Mouse (Mus musculus): ENCODE measurements at regions not wholly inside any gene's neighbourhood (a gene's known extent, or its start where the extent isn't known, plus 50 kb on each side); places are given as distances from the start of the nearest gene placed in this dataset.

DNA sequence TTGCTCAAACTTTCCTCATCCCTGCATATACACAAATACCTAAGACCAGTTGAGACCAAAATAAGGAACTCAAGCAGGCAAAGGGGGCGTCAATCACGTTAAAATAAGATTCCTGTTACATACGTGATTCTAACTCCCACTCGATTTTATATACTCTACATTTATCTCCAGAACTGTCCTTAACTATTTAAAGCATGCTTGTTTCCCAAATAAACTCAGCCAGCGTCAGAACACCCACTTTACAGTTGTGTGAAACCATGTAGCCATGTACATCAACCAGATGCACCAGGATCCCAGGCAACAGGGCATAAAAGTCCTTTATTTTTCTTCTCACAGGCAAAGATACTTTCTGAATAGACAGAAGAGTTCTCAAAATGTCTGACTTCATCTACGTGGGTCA lies 61.5 kb downstream of the Ccna1 start:
- H3K4me3 ChIP-seq (replicated peaks; ENCODE audit: low read depth, low read length), result no peak overlapping the region
- no peak for ATAC-seq (replicated peaks; ENCODE audit: low FRiP score, low read depth)
- no peaks in the 10 kb centered on the region for H3K4me1 ChIP-seq (replicated peaks; ENCODE audit: insufficient read depth, low read length)
- no peaks in the 10 kb centered on the region for H3K9me3 ChIP-seq (replicated peaks; ENCODE audit: low read length)
- no peaks in the 10 kb centered on the region for H3K36me3 ChIP-seq (ENCODE audit: insufficient read depth, low read length)
- H3K27me3 ChIP-seq (ENCODE audit: insufficient read depth, low read length), result no peaks in the 10 kb centered on the region
- no peak for TF ChIP-seq CTCF (IDR thresholded peaks at IDR 0.05; ENCODE audit: low read depth)
- H3K27ac ChIP-seq, result no peak overlapping the region
- no peak overlapping the region for H3K4me2 ChIP-seq (ENCODE audit: low read length)
- DNase-seq (ENCODE audit: low spot score), result no peak
- 74% methylated on average over 6 of the region's 6 CpGs for WGBS
- no peak overlapping the region for H3K9ac ChIP-seq (ENCODE audit: low read depth, low read length)

DNA sequence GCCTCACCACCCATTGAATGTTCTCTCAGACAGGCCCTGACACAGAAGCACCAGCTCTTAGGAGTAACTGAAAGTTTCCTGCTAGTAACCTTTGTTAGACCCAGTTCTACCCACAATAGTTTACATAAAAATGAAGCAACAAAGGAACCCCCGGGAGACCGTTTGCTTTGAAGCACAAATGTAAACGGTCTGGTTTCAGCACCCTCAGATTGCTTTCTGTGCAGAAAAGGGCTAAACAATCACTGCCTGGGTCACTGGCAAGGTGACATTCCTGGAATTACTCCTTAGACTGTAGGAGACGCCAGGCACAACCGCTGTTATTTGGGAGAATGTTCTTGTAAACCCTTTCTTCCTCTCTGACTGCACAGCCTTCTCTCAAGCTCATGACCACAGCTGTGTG lies 65.2 kb downstream of the Ccna1 start:
- H3K4me2 ChIP-seq (ENCODE audit: low read length), result no peak overlapping the region
- H3K4me3 ChIP-seq (replicated peaks; ENCODE audit: low read depth, low read length), result no peak overlapping the region
- no peak overlapping the region for H3K27ac ChIP-seq
- H3K9ac ChIP-seq (ENCODE audit: low read depth, low read length), result no peak overlapping the region
- no peaks in the 10 kb centered on the region for H3K27me3 ChIP-seq (ENCODE audit: insufficient read depth, low read length)
- WGBS, result 10% methylated on average over 5 of the region's 5 CpGs
- no peak for ATAC-seq (replicated peaks; ENCODE audit: low FRiP score, low read depth)
- DNase-seq (ENCODE audit: low spot score), result peak; percentile 36
- H3K9me3 ChIP-seq (replicated peaks; ENCODE audit: low read length), result no peaks in the 10 kb centered on the region
- no peak for TF ChIP-seq CTCF (IDR thresholded peaks at IDR 0.05; ENCODE audit: low read depth)
- no peaks in the 10 kb centered on the region for H3K36me3 ChIP-seq (ENCODE audit: insufficient read depth, low read length)
- no peaks in the 10 kb centered on the region for H3K4me1 ChIP-seq (replicated peaks; ENCODE audit: insufficient read depth, low read length)

DNA sequence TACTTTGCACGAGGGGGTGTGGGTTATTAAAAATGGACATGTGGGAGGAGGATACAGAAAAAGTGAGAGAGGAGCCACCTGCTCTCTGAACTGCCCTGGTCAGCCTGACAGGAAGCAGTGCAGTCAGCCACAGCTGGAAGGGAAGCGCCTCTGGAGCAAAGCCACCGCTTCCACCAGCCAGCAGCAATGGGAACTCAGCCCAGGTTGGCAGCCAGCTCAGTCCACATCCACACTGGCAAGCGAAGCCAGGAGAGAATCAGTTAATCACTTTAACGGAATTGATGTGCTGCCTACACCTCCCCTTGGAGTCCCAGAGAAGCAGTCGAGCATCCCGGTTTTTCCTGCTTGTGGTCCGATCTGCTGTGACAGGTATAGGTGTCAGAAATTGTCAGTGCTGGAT lies 65.9 kb downstream of the Ccna1 start:
- H3K4me1 ChIP-seq (replicated peaks; ENCODE audit: insufficient read depth, low read length), result no peaks in the 10 kb centered on the region
- no peaks in the 10 kb centered on the region for H3K27me3 ChIP-seq (ENCODE audit: insufficient read depth, low read length)
- WGBS, result 20% methylated on average over 8 of the region's 8 CpGs
- no peaks in the 10 kb centered on the region for H3K36me3 ChIP-seq (ENCODE audit: insufficient read depth, low read length)
- no peak overlapping the region for H3K4me3 ChIP-seq (replicated peaks; ENCODE audit: low read depth, low read length)
- no peak overlapping the region for H3K9ac ChIP-seq (ENCODE audit: low read depth, low read length)
- DNase-seq (ENCODE audit: low spot score) (peak; percentile 16), ATAC-seq (replicated peaks; ENCODE audit: low FRiP score, low read depth) (no peak)
- H3K9me3 ChIP-seq (replicated peaks; ENCODE audit: low read length), result no peaks in the 10 kb centered on the region
- H3K27ac ChIP-seq, result no peak overlapping the region
- no peak for TF ChIP-seq CTCF (IDR thresholded peaks at IDR 0.05; ENCODE audit: low read depth)
- no peak overlapping the region for H3K4me2 ChIP-seq (ENCODE audit: low read length)

DNA sequence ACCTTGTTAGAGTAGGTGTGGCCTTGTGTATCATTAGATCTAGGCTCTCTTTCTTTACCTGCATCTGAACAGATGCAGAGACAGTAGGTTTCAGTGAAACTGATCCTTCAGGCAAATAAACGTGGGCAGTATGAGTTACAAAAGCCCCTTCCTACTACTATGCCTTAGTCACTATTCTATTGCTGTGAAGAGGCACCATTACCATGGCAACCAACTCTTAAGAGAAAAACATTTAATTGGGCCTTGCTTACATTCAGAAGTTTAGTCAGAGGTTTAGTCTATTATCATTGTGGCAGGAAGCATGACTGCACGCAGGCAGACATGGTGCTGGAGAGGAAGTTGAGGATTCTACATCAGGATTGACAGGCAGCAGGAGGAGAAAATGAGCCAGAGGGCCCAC lies 65.8 kb upstream of the Sertm1 start:
- no peak overlapping the region for H3K4me3 ChIP-seq (replicated peaks; ENCODE audit: low read depth, low read length)
- ATAC-seq (replicated peaks; ENCODE audit: low FRiP score, low read depth), result no peak
- H3K27ac ChIP-seq, result no peak overlapping the region
- TF ChIP-seq CTCF (IDR thresholded peaks at IDR 0.05; ENCODE audit: low read depth), result no peak
- DNase-seq (ENCODE audit: low spot score), result no peak
- H3K4me1 ChIP-seq (replicated peaks; ENCODE audit: insufficient read depth, low read length), result no peaks in the 10 kb centered on the region
- no peak overlapping the region for H3K4me2 ChIP-seq (ENCODE audit: low read length)
- H3K27me3 ChIP-seq (ENCODE audit: insufficient read depth, low read length), result no peaks in the 10 kb centered on the region
- H3K9me3 ChIP-seq (replicated peaks; ENCODE audit: low read length), result no peaks in the 10 kb centered on the region
- no peaks in the 10 kb centered on the region for H3K36me3 ChIP-seq (ENCODE audit: insufficient read depth, low read length)
- no peak overlapping the region for H3K9ac ChIP-seq (ENCODE audit: low read depth, low read length)
- 84% methylated on average over 2 of the region's 2 CpGs for WGBS

DNA sequence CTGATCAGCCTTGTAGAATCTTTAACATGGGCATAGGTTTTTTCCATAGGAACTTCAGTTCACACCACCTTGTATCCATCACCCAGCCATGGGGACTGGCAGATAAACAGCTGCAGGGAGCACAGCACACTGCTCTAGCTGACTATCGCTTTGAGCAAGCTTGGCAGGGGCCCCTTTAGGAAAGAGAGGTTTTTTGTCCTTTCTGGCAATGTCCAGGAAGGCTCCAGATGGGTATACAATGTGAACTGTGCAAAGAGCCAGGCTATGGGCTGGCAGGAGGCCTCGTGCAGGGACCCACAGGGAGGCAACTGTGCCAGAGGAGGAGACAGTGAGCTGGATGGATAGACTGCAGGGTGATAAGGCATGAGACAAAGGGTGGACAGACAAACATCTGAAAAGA lies 64.6 kb upstream of the Sertm1 start:
- Histone ChIP-seq H3K4me3 (replicated peaks; ENCODE audit: low read depth, low read length) (no peak overlapping the region), H3K9ac (ENCODE audit: low read depth, low read length) (no peak overlapping the region), H3K27me3 (ENCODE audit: insufficient read depth, low read length) (no peaks in the 10 kb centered on the region), H3K27ac (no peak overlapping the region), H3K36me3 (ENCODE audit: insufficient read depth, low read length) (no peaks in the 10 kb centered on the region), H3K9me3 (replicated peaks; ENCODE audit: low read length) (no peaks in the 10 kb centered on the region), H3K4me1 (replicated peaks; ENCODE audit: insufficient read depth, low read length) (no peaks in the 10 kb centered on the region), H3K4me2 (ENCODE audit: low read length) (no peak overlapping the region)
- no peak for DNase-seq (ENCODE audit: low spot score)
- WGBS, result 65% methylated on average over 2 of the region's 2 CpGs
- ATAC-seq (replicated peaks; ENCODE audit: low FRiP score, low read depth), result no peak
- no peak for TF ChIP-seq CTCF (IDR thresholded peaks at IDR 0.05; ENCODE audit: low read depth)

DNA sequence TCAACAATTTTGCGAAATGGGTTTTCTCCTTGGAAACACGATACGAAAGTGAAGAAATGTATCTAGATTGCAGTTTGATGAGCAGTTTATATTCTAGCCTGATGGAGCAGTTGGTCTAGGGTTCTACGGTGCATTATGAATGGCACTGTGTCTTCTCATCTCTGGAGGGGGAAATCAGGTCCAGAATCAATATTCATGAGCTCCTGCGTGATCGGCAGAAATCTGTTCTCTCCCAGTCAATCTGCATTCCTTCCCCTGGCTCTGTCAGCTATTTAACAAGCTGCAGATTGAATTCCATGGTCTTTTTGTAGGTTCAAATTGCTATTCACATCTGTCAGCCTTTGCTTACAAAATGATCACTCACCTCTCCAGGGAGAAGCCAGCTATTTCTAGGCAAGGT lies 49.8 kb upstream of the Sertm1 start:
- Histone ChIP-seq H3K9me3 (replicated peaks; ENCODE audit: low read length) (no peaks in the 10 kb centered on the region), H3K36me3 (ENCODE audit: insufficient read depth, low read length) (no peaks in the 10 kb centered on the region), H3K27ac (no peak overlapping the region), H3K27me3 (ENCODE audit: insufficient read depth, low read length) (no peaks in the 10 kb centered on the region), H3K9ac (ENCODE audit: low read depth, low read length) (no peak overlapping the region), H3K4me1 (replicated peaks; ENCODE audit: insufficient read depth, low read length) (no peaks in the 10 kb centered on the region), H3K4me3 (replicated peaks; ENCODE audit: low read depth, low read length) (no peak overlapping the region), H3K4me2 (ENCODE audit: low read length) (no peak overlapping the region)
- ATAC-seq (replicated peaks; ENCODE audit: low FRiP score, low read depth) (no peak), DNase-seq (ENCODE audit: low spot score) (no peak)
- WGBS, result 80% methylated on average over 6 of the region's 6 CpGs
- no peak for TF ChIP-seq CTCF (IDR thresholded peaks at IDR 0.05; ENCODE audit: low read depth)
